Mouse (Mus musculus) bone marrow, adult 2 months (tissue): ENCODE measurements around the gene Unc5c.

Experiments used
- CTCF ChIP-seq: fragments of 200-500 bp; IDR thresholded peaks from 2 replicates; pipeline ENCODE4 v1.5.1; 2011; ENCODE audit warnings: low read length, control low read depth; ENCODE audit not compliant: control insufficient read depth, insufficient read depth
- POLR2A ChIP-seq: fragments of 200-500 bp; IDR thresholded peaks from 2 replicates; pipeline ENCODE4 v1.6.1; 2011; ENCODE audit warnings: low read depth, mild to moderate bottlenecking, control low read depth, low read length, borderline replicate concordance; ENCODE audit not compliant: control insufficient read depth

DNA sequence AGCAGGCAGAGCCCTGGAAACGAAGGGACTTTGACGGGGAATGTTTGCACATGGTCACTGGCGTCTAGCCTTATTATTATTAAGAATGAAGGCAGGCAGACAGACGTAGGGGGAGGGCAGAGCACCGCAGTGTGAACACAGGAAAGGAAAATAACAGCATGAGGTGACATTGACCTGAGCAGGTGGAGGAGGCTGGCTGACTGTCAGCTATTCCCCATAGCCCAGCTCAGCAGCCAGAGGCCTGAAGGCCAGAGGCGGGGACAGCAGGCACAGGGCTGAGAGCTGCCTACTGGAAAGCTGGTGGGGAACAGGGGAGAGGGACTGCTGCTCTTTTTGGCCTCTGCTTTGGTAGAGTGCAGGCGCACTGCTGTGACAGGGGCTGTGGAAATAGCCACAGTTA lies 345.9 kb downstream of the Unc5c start:
- TF ChIP-seq CTCF (no peak), POLR2A (no peak)
